Mouse (Mus musculus) cerebellum, postnatal 14 days (tissue): Measurements from ENCODE around the gene Sdc1.
A peak's percentile ranks its signal among the peaks of the same experiment; 100 is the strongest.

Source experiments
- DNase-seq, 2 experiments: peaks; one replicate each; pipeline ENCODE4 v3.0.0; 2021; ENCODE audit warnings: mixed read lengths in 2 of 2

The Sdc1 gene

DNA sequence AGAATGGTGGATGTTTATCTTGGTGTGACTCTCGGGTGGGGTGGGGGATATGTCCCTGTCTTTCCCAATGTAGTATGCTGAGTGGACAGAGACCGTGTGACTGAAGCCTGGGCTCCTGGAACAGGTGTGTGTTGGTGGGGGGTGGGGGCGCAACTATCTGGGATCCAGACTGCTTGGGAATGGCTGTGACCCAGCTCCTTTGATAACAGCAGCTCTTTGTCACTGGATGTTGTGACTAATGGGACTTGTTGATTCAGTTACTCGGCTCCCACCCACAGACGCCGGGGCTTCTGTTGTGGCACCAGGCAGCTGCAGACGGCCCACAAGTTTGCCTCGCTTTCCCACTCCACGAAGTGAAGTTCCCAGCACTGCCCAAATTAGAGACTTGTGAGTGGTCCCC is 13.1 kb downstream of the Sdc1 start:
- no peak for DNase-seq

GRCm38 (mm10) chr12:8786476-8786875 is 15.4 kb downstream of the Sdc1 start:
- no peak for DNase-seq

- DNase-seq = peak; percentile 48 to 50
These were observed 16.0 kb downstream of the Sdc1 start for GRCm38 (mm10) chr12:8786984-8787730.

- DNase-seq = no peak
These were observed 17.3 kb downstream of the Sdc1 start for GRCm38 (mm10) chr12:8788469-8788868.

DNA sequence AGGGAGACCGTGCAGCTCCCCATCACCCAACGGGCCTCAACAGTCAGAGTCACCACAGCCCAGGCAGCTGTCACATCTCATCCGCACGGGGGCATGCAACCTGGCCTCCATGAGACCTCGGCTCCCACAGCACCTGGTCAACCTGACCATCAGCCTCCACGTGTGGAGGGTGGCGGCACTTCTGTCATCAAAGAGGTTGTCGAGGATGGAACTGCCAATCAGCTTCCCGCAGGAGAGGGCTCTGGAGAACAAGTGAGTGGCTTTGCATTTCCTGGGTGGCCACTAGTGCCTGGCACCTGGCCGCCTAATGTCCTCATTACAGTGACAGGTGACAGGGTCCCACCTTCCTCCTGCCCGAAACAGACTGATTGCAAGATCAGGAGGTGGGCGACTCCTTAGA is 19.5 kb downstream of the Sdc1 start:
- no peak for DNase-seq

GRCm38 (mm10) chr12:8793410-8794051 is 22.4 kb downstream of the Sdc1 start:
- peak; percentile 45 to 69 for DNase-seq

GRCm38 (mm10) chr12:8797936-8798335 is 26.8 kb downstream of the Sdc1 start:
- no peak for DNase-seq

GRCm38 (mm10) chr12:8798486-8799020 is 27.4 kb downstream of the Sdc1 start:
- no peak for DNase-seq

- no peak for DNase-seq
These were observed 32.4 kb downstream of the Sdc1 start for GRCm38 (mm10) chr12:8803421-8804076.

DNA sequence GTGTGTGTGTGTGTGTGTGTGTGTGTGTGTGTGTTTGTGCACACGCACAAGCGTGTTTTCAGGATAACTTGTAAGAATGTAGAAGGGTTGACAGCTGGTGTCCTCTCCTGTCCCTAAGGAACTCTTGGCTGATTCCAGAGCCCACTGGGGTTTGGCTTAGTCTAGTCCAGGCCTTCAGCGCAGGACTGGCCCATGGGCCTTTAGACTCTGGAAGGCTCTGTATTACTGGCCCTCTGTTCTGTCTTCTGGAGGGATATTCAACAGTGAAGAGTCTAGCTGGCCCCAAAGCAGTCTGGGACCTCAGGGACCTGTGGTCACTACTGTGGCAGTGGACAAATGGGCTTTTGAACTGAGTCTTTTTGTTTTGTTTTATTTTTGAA is 32.9 kb downstream of the Sdc1 start:
- no peak for DNase-seq

DNA sequence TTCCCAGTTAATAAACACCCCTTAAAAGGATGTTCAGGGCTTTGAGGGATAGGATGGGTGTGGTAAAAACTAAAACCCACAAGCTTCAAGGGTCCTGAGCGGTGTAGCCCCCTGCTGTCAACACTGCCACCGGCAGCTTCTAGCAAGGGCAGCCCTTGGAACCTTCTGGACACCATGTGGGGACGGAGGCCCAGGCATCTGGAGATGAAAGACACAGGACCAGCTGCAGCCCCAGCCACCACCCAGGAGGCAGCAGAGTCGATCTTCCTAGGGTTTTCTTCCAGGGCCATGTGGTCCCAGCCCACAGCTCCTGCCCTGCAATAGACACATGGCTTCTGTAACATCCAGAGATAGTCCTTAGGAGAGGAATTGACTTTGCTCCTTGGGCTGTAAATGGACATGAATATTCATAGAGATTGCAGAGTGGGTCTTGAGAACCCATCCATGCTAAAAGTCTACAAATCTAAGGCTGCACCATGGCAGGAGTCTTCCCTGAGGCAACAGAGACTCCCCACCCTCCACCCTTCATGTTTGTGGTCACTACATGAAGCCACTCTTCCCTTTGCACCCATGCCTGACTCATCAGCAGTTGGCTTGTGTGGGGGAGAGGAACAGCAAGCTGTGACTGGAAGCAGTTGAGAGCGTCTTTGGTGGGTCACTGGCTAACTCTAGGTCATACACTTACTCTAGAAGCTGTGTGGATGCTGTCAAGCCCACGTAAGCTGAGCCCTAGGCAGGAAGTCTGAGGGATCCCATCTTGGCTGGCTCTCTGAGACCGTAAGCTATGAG is 34.0 kb downstream of the Sdc1 start:
- no peak for DNase-seq

DNA sequence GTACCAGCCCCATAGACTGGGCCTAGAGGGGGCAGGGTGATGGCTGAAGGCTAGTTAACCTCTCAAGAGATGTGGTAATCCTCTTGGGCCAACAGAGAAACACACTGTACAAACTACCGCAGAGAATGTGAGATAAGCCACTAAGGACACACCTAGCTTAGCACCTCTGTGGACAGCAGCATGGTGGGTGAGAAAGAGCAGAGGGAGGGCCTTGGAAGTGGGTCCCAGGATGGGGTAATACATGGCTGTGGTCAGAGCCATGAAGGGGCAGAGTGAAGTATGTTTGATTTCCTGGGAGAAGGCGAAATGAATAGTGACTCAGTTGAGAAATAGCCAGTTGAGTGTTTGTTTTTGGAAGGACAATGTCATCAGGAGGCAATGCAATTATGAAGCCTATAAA is 38.0 kb downstream of the Sdc1 start:
- no peak for DNase-seq

GRCm38 (mm10) chr12:8809626-8810025 is 38.5 kb downstream of the Sdc1 start:
- DNase-seq = no peak

DNA sequence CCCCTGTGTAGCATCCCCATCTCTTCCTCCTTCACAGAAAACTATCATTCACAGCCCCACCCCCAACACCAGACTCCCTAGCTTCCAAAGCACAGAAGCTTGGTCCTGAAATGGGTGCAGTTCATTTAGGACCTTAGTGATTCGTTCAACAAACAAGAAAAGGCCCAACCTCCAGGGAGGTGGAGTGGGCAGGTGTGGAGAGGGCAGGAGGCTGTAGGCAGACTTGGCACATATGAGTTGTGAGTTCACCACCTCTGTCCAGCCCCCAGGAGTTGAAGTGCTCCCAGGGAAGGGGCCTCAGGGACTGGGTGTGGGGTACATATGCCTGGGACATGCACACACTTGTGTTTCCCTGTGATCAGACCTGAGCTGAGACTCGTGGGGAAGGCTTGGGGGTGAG is 39.8 kb downstream of the Sdc1 start:
- DNase-seq = no peak

- DNase-seq = peak in 1 of 2 experiments; percentile 27
These were observed 40.3 kb downstream of the Sdc1 start for GRCm38 (mm10) chr12:8811441-8811871.

DNA sequence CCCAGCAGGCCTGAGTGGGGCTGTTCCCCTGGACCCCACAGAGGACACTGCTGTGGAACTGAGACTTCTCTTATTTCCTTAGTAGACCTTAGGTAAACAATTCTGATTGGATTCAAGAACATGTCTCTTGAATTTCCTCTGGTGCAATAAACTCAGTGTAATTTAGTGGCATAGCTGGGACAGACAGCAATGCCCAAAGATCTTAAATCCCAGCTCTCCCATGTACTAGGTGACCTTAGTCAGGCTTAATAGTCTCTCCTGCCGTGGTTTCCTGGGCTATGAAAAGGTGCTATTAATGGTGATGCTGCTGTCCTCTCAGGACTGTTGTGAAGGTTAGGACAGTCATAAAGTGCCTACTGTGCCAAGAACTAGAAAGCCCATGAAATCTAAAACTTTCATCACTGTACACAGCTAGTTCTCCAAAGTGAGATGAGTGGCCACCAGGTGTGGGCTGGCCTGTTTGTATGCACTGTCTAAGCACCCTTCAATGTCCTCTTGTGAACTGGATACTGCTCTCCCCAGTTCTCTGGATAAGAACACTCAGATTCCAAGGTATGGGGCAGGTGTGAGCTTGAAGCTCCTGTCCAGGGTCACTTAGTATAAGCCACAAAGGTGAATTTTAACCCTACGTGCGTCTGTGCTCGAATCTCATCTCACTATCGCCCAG is 40.9 kb downstream of the Sdc1 start:
- no peak for DNase-seq

DNA sequence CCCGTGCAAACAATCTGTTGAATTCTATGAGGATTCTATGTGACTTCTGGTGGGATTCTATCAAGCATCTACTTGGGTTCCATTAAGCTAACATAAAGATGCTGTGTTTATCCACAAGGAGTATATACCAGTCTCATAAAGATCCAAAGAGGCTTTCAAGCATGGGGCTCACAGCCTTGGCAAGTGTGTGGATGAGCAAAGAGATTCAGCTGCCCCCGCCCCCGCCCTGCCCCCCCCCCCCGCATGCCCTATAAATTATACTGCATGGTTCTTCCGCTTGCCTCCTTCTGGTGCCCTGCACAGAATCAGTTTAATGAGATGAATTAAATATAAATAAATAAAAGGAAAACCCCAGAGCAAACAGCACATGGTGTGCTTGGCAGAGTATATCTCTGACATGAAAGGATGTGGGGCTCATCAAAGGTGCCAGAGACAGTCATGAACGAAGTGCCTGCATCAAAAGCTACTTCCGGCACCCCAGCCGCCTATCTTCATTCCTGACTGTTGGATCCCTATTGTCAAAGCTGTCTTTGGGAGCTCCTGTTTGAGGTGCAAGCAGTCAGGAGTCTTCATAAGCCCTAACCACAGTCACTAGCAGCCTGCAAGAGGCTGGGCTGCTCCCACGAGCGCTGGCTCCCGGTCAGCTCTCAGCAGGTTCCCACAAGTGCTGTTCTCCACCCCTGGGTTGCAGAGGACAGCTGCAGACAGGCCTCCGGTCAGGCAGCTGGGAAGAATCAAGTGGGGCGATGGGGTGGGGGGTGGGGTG is 46.5 kb downstream of the Sdc1 start:
- peak; percentile 50 to 51 for DNase-seq

DNA sequence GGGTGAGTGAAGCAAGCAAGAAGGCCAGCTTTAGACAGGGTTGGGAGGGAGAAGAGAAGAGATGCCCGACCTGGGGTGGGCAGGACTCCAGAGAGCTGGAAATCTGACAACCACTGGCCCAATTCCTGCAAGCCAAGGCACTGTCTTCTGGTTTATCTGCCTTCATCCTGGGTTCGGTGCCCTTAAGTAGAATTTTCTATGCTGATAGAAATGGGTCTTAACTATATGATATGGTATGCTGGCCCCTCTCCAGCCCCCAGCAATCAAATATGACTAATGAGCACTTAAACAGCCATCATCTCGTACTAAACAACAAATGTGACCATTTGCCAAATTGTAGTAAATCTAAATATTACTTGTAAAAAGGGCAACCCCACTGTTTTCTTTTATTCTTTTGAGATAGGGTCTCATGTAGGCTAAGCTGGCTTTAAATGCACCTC is 47.1 kb downstream of the Sdc1 start:
- peak; percentile 55 to 62 for DNase-seq

DNA sequence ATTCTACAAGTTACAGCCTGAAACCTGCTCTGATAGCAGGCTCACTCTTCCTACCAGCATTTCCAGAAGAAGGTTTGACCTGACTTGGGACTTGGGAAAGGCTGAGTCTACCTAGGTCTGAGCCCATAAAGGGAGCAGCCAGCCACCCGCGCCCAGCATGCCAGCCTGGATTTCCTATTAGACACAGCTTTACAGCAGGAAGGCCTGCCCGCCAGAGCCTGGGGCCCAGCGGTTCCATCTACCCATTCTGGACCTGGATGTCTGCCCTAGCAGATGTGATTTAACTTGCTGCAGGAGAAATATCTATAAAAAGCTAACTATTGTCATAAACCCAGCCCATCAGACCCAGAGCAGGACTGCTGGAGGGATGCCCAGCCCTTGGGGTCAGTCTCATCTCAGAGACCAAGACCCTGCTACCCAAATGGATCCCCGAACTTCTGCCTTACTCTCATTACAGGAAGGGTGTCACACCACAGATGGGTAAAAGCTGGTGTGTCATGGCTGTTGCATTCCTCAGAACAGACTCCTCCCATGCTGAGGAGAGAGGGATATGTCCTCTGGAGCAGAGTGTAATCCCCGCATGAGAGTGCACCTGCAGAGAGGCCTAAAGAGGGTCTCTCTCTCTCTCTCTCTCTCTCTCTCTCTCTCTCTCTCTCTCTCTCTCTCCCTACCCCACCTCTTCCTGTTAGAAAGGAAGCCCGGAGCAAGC is 54.0 kb downstream of the Sdc1 start:
- DNase-seq = no peak

- no peak for DNase-seq
These were observed 56.0 kb downstream of the Sdc1 start for GRCm38 (mm10) chr12:8827014-8827715.
